Mouse (Mus musculus) testis, adult 2 months (tissue): ENCODE measurements at regions not wholly inside any gene's neighbourhood (a gene's known extent, or its start where the extent isn't known, plus 50 kb on each side); places are given as distances from the start of the nearest gene placed in this dataset.

Experiments used
- CTCF ChIP-seq: fragments of 200-500 bp; IDR thresholded peaks from 2 replicates; pipeline ENCODE4 v1.5.1; 2012; ENCODE audit warnings: low read depth, mild to moderate bottlenecking, inconsistent platforms, low read length, moderate library complexity; ENCODE audit not compliant: control insufficient read depth, insufficient read depth, insufficient replicate concordance
- POLR2A ChIP-seq: fragments of 200-500 bp; IDR thresholded peaks from 2 replicates; pipeline ENCODE4 v1.6.1; 2012; ENCODE audit warnings: low read depth, mild to moderate bottlenecking, inconsistent platforms, low read length, moderate library complexity; ENCODE audit not compliant: control insufficient read depth

GRCm38 (mm10) chr12:107583151-107583720 is 94.8 kb downstream of the 3110018I06Rik start:
- TF ChIP-seq CTCF: no peak
- no peak for TF ChIP-seq POLR2A
